23 mouse cellular contexts compared by ENCODE assay signal in the genomic region with DNA sequence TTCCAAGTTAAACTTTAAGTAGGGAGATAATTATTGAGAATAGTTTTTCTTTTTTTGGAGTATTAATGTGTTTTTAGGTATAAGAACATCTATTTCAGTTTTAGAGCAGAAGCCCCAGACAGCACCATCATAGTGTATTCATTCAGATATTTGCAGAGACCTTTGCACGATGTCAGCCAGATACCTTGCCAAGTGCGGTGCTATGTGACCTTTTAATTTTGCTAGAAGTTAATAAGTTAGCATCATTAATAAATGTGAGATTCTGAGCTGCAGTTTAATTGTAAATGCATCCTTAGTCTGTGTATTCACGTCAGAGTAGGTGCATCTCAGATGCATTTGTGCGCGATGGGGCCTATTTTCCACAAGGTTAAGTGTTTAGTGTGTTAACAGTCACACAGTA. TPM values are rescaled to one million over a fixed set of nuclear protein-coding genes. Genes with fewer than 3 reads are reported as not detected.
DNase-seq lines count a peak whose midpoint lies in the region; ATAC-seq and TF ChIP-seq lines count a peak whose summit lies in the region.
"Had no signal": no experiment of that assay in that cellular context is flagged by ENCODE, and none has a peak within 500 bp of the region (broad histone marks: within the 10 kb centered on the region; RNA-seq: fewer than 3 reads in every experiment).

No protein-coding gene starts in this region.

- H3K4me3 ChIP-seq in kidney, adult 2 months (ENCODE audit: insufficient read depth, low read depth, low read length), result no peak overlapping the region
- H3K4me3 ChIP-seq in kidney, embryonic 15.5 days (replicated peaks), result no peak overlapping the region
- no peak overlapping the region for H3K4me3 ChIP-seq in midbrain, embryonic 11.5 days (ENCODE audit: low read depth, low read length)
- no peak overlapping the region for H3K4me3 ChIP-seq in midbrain, embryonic 10.5 days

- no peak for TF ChIP-seq POLR2A in kidney, adult 2 months (IDR thresholded peaks at IDR 0.05; ENCODE audit: low read depth, low read length)

- WGBS in kidney, adult 2 months, result 71% methylated on average over 5 of the region's 5 CpGs
- 91% methylated on average over 5 of the region's 5 CpGs for WGBS in kidney, embryonic 15.5 days
- 90% methylated on average over 5 of the region's 5 CpGs for WGBS in midbrain, embryonic 11.5 days
- 94% methylated on average over 5 of the region's 5 CpGs for WGBS in midbrain, embryonic 10.5 days

- H3K4me1 ChIP-seq in kidney, adult 2 months (ENCODE audit: control insufficient read depth, insufficient read depth, low read length), result peaks cover 9% of the 10 kb centered on the region
- H3K4me1 ChIP-seq in kidney, embryonic 15.5 days, result no peaks in the 10 kb centered on the region
- no peaks in the 10 kb centered on the region for H3K4me1 ChIP-seq in midbrain, embryonic 11.5 days (ENCODE audit: control insufficient read depth, insufficient read depth, low read length)
- 0 out of 2 replicates have a peak, but pooled peaks cover 4% of the 10 kb centered on the region for H3K4me1 ChIP-seq in midbrain, embryonic 10.5 days

- H3K4me2 ChIP-seq in kidney, embryonic 15.5 days, result no peak overlapping the region
- no peak overlapping the region for H3K4me2 ChIP-seq in midbrain, embryonic 11.5 days

- DNase-seq in heart, adult 11 months, result peak; percentile 34
- no peak for DNase-seq in heart, adult 8-10 months (ENCODE audit: low spot score)
- DNase-seq in kidney, adult 2 months, result peak; percentile 54
- peak; percentile 54 for DNase-seq in kidney, adult 9 months
- no peak for DNase-seq in kidney, postnatal 4 days
- peak; percentile 47 for DNase-seq in midbrain, embryonic 11.5 days (ENCODE audit: low spot score, missing footprints)
- no peak for DNase-seq in midbrain, embryonic 10.5 days (ENCODE audit: low spot score)
- DNase-seq: adrenal gland, adult 2 months; adrenal gland, adult 8-10 months; adrenal gland, postnatal 10 days; adrenal gland, postnatal 14 days; adrenal gland, postnatal 25 days; adrenal gland, postnatal 36 days; B cell, adult 2 months; cerebellum, adult 11 months; cerebellum, adult 11-12 months had no signal

- ATAC-seq in kidney, embryonic 15.5 days (replicated peaks; ENCODE audit: low FRiP score), result no peak
- ATAC-seq in midbrain, embryonic 11.5 days (ENCODE audit: low FRiP score), result no peak
- ATAC-seq: activated CD4-positive, CD25-positive, alpha-beta regulatory T cell, adult 4 months; CD4-positive, CD25-positive, alpha-beta regulatory T cell, adult 4 months; Patski had no signal

- no peaks in the 10 kb centered on the region for H3K9me3 ChIP-seq in kidney, embryonic 15.5 days (replicated peaks)
- no peaks in the 10 kb centered on the region for H3K9me3 ChIP-seq in midbrain, embryonic 11.5 days (ENCODE audit: control insufficient read depth, low read length)
- no peaks in the 10 kb centered on the region for H3K9me3 ChIP-seq in midbrain, embryonic 10.5 days (replicated peaks)
- H3K9me3 ChIP-seq: G1E had no signal

- no peak overlapping the region for H3K9ac ChIP-seq in kidney, embryonic 15.5 days
- H3K9ac ChIP-seq in midbrain, embryonic 11.5 days (ENCODE audit: low read length), result no peak overlapping the region

- no peak for TF ChIP-seq CTCF in kidney, adult 2 months (conservative IDR thresholded peaks at IDR 0.05; ENCODE audit: insufficient read depth, insufficient read length, low read depth, low read length)

- no peak overlapping the region for H3K27ac ChIP-seq in kidney, adult 2 months (ENCODE audit: insufficient read depth, low read depth, low read length)
- no peak overlapping the region for H3K27ac ChIP-seq in kidney, embryonic 15.5 days
- no peak overlapping the region for H3K27ac ChIP-seq in midbrain, embryonic 11.5 days (ENCODE audit: low read depth, low read length)
- no peak overlapping the region for H3K27ac ChIP-seq in midbrain, embryonic 10.5 days (replicated peaks)

- H3K36me3 ChIP-seq in kidney, adult 2 months (ENCODE audit: control insufficient read depth, insufficient read depth, low read length), result no peaks in the 10 kb centered on the region; the same call in 1 of the 2 replicates
- H3K36me3 ChIP-seq in kidney, embryonic 15.5 days, result peaks cover 4% of the 10 kb centered on the region; the same call in 1 of the 2 replicates
- no peaks in the 10 kb centered on the region for H3K36me3 ChIP-seq in midbrain, embryonic 11.5 days (ENCODE audit: control insufficient read depth, insufficient read depth, low read length)
- 0 out of 2 replicates have a peak, but pooled peaks cover 2% of the 10 kb centered on the region for H3K36me3 ChIP-seq in midbrain, embryonic 10.5 days

- H3K27me3 ChIP-seq in kidney, adult 2 months (replicated peaks; ENCODE audit: control insufficient read depth, insufficient read depth, low read length), result no peaks in the 10 kb centered on the region
- no peaks in the 10 kb centered on the region for H3K27me3 ChIP-seq in kidney, embryonic 15.5 days
- no peaks in the 10 kb centered on the region for H3K27me3 ChIP-seq in midbrain, embryonic 11.5 days (ENCODE audit: control insufficient read depth, insufficient read depth, low read length)
- H3K27me3 ChIP-seq in midbrain, embryonic 10.5 days (ENCODE audit: low read depth, poor library complexity, severe bottlenecking), result no peaks in the 10 kb centered on the region
- H3K27me3 ChIP-seq: CH12.LX, Patski had no signal

RNA-seq across cellular contexts. Expression of gene Ccdc91, which starts 59.3 kb away (rescaled TPM):
- 10 to 100 TPM; 24.7 to 33.1 (median 28.4) TPM for total RNA-seq in heart, adult 8-10 months (2022)
- polyA plus RNA-seq in kidney, adult 2 months (2012; rRNA removed), result 37.5 and 38.3 TPM in 2 replicates
- 25.2 and 29.3 TPM in 2 replicates for polyA plus RNA-seq in kidney, embryonic 15.5 days (2015; fragmentation: Nextera tagmentation; extraction: Ambion mirVana)
- polyA plus RNA-seq in midbrain, embryonic 11.5 days (2014; fragmentation: Nextera tagmentation; extraction: Ambion mirVana), result 28.7 and 30.9 TPM in 2 replicates
- 29.5 and 32.3 TPM in 2 replicates for polyA plus RNA-seq in midbrain, embryonic 10.5 days (2016; fragmentation: Nextera tagmentation; extraction: Ambion mirVana)
- total RNA-seq: MEL had no signal

Comparison
In these comparisons a context has a peak if more than half of its experiments do, and no peak if none do; other contexts are left out.
1. DNase-seq: peak in heart, adult 11 months (single experiment), kidney, adult 2 months (single experiment), kidney, adult 9 months (single experiment) and midbrain, embryonic 11.5 days (single experiment); none in heart, adult 8-10 months (single experiment), kidney, postnatal 4 days (0 of 2) and midbrain, embryonic 10.5 days (single experiment).